25 mouse cellular contexts compared by ENCODE assay signal in the genomic region with DNA sequence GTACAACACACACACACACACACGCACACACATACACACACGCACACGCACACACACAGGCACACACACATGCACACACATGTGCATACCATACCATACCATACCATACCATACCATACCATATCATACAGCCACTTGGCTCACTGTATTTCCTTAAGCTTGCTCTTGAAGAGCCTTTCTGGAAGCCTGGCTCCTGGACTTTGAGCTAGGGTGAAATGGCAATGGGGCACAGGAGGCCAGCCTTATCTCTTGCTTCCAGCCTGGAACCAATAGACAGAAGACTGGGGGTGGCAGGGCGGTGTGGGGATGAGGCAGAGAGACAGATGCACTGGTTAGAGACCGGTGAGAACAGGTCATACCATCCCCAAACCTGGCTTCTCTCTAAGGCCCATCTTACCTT. TPM values are rescaled to one million over a fixed set of nuclear protein-coding genes. Genes with fewer than 3 reads are reported as not detected.
"Had no signal": no experiment of that assay in that cellular context is flagged by ENCODE, and none has a peak within 500 bp of the region (broad histone marks: within the 10 kb centered on the region; RNA-seq: fewer than 3 reads in every experiment).

No protein-coding gene starts in this region.

- H3K27me3 ChIP-seq: lung, embryonic 15.5 days; neural tube, embryonic 13.5 days; neural tube, embryonic 15.5 days had no signal

- H3K9me3 ChIP-seq: liver, embryonic 15.5 days; lung, embryonic 15.5 days; megakaryocyte, embryonic 14.5 days; midbrain, embryonic 12.5 days; neural tube, embryonic 13.5 days; neural tube, embryonic 15.5 days; stomach, embryonic 15.5 days had no signal

- H3K36me3 ChIP-seq: liver, embryonic 15.5 days; lung, embryonic 15.5 days; stomach, embryonic 15.5 days had no signal

- DNase-seq: liver, postnatal 0 days; lung, adult 2 months; lung, postnatal 14 days; lung, postnatal 36 days; midbrain, embryonic 14.5 days; retina, postnatal 1 day; right cerebral cortex, adult 18-20 months; right cerebral cortex, postnatal 25 days; right cerebral cortex, postnatal 4 days; thymus, adult 2 months; thymus, postnatal 25 days; thymus, postnatal 4 days had no signal

- H3K9ac ChIP-seq: liver, embryonic 15.5 days; liver, postnatal 0 days; lung, embryonic 15.5 days; midbrain, embryonic 12.5 days; neural tube, embryonic 13.5 days; neural tube, embryonic 15.5 days; stomach, embryonic 15.5 days had no signal

- H3K4me3 ChIP-seq: liver, embryonic 15.5 days; lung, embryonic 15.5 days; megakaryocyte, embryonic 14.5 days; midbrain, embryonic 12.5 days; myocyte; neural tube, embryonic 13.5 days; neural tube, embryonic 15.5 days; stomach, embryonic 15.5 days had no signal

- H3K4me2 ChIP-seq: liver, embryonic 15.5 days; lung, embryonic 15.5 days; midbrain, embryonic 12.5 days; neural tube, embryonic 13.5 days; neural tube, embryonic 15.5 days; stomach, embryonic 15.5 days had no signal

- H3K4me1 ChIP-seq: liver, embryonic 15.5 days; megakaryocyte, embryonic 14.5 days; midbrain, embryonic 12.5 days; neural tube, embryonic 15.5 days; stomach, embryonic 15.5 days had no signal

- ATAC-seq: liver, postnatal 0 days; lung, postnatal 0 days; midbrain, embryonic 16.5 days had no signal

- H3K27ac ChIP-seq: liver, embryonic 15.5 days; lung, embryonic 15.5 days; macrophage; midbrain, embryonic 12.5 days; neural tube, embryonic 13.5 days; neural tube, embryonic 15.5 days; stomach, embryonic 15.5 days; stomach, postnatal 0 days had no signal

RNA-seq across cellular contexts. Expression of gene 1110017D15Rik, which starts 2.1 kb away (rescaled TPM):
- total RNA-seq: megakaryocyte progenitor cell, adult 5-6 weeks had no signal
- polyA plus RNA-seq: liver, embryonic 15.5 days; liver, postnatal 0 days had no signal
